Mouse (Mus musculus) left cerebral cortex, postnatal 14 days (tissue): Measurements from ENCODE around the gene Rapgef3. TPM values are rescaled to one million over a fixed set of nuclear protein-coding genes. Genes with fewer than 3 reads are reported as not detected.

Source experiments
- DNase-seq, 2 experiments: peaks; one replicate each; pipeline ENCODE4 v3.0.0; 2021 to 2022; ENCODE audit warnings: low spot score in 2 of 2, mixed read lengths in 1 of 2
- intact Hi-C: fragments of 180-260 bp; cut with DNase I; formaldehyde crosslinking; loops from one replicate; pipeline ENCODE4 v1.15.1; 2025
- total RNA-seq, 2 experiments: library from RNA; stranded (reverse); gene quantifications; 2 replicates each; pipeline ENCODE4 v1.2.3; 2021

Gene Rapgef3
- total RNA-seq, 2 experiments from 2014 or later, result 28.9 to 36.7 TPM

DNA sequence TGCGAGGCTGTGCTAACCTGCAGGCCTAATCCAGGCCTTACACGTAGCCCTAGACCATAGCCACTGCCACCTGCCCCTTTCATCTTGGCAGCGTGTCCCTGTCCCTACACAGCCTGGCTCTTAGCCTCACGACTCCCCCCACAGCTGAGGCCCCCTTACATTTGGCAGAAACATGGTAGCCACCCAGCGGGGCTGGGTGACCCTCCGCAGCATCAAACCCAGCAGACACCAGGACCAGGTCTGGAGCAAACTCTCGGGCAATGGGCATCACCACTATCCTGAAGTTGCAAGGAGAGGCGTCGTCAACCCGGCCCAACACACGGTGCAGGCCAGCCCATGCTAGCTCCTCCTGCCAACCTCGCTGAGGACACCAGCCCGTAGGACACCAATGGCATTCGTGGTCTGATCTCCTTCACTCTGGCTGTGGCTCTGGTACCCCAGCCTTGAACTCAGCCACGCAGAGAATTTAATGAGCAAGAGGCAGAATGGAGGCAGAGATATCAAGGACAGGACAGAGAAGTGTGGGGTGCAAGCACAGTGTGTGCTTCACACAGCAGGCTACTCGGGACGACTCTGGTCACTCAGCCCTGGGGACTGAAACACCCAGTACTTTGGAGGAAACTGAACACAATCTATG, 29.0 kb upstream of the Rapgef3 start:
- intact Hi-C loops, result no loop called here
- no peak for DNase-seq

DNA sequence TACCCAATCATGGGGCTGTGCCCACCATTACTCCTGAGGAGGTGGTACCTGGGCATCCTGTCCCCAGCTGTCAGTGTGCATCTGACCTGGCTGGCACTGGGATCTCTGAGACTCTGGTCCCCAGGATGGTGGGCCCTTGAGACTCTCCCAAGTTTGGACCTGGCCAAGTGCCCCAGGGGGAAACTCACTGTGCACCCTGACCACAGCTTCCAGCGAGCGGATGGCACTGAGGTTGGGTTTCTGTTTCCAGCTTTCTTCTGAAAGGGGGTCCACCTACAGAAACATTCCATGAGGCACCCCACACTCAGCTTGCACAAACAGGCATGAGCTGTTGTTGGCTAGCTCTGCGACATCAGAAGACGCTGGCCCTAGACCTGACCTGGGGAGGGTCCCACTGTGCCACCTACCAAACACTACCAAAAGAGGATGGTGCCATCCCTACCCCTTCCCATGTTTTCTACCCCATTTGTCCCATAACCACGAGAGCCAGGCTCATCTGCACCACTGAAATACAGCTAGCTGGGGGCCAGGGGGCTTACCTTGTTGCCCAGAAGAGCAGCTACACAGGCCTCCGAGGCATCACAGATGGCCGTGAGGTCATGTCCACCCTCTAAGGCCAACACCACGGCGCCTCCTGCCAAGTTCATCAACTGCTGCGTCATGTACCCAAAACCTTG, 27.9 kb upstream of the Rapgef3 start:
- intact Hi-C loops, result no loop called here
- DNase-seq, result no peak

DNA sequence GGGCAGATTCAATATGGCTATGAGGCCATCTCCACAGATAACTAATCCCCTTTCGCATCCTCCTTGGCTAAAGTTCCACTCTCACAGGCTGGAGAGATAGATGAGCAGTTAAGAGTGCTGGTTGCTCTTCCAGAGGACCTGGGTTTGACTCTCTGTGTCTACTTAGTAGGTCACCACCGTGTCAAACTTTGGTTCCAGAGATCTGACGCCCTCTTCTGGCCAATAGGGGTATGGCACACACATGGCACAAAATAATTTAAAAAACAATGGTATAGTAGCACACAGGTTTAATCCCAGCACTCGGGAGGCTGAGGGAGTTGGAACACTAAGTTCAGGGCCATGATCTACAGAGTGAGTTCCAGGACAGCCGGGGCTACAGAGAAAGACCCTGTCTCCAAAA, 26.5 kb upstream of the Rapgef3 start:
- DNase-seq, result no peak
- intact Hi-C loops, result loop anchor here (5.0 kb wide), 1 partner anchor 168 kb away; the partner anchor contains the start of gene Tmem106c

DNA sequence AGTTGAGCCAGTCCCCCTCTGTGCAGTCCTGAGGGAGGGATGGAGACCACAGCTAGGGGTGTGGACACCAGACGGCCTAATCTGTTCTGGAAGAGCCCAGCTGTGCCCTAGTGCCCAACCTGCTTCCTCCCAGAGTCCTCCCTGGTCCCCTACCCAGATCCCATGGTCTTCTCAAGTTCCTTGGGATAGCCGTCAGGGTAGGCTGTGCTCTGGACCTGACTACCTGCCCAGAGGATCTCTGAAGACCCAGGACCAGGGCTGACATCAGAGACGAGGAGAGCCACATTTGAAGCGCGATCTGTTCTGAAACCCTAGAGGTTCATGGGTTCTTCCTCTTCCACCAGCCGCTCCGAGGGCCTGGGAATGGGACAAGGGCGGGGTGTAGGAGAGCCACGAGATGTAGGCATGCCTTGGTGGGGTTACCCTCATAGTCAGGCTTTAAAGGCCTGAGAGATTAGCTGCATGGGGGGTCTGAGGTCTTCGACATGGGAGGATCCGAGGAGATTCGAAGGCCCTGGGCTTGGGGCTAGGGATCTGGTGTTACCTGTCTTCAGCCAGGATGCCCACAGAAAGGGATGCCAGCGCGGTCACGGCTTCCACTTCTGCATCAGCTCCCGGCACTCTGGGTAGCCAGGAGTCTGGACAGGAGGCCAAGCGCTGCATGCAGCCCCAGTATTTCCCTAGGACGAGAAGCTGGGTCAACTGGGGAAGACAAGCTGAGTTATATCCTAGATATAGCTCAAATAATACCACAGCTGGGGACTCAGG, 25.8 kb upstream of the Rapgef3 start:
- intact Hi-C loops, result loop anchor here (5.0 kb wide), 1 partner anchor 169 kb away; the partner anchor contains the start of gene Tmem106c
- DNase-seq, result no peak

DNA sequence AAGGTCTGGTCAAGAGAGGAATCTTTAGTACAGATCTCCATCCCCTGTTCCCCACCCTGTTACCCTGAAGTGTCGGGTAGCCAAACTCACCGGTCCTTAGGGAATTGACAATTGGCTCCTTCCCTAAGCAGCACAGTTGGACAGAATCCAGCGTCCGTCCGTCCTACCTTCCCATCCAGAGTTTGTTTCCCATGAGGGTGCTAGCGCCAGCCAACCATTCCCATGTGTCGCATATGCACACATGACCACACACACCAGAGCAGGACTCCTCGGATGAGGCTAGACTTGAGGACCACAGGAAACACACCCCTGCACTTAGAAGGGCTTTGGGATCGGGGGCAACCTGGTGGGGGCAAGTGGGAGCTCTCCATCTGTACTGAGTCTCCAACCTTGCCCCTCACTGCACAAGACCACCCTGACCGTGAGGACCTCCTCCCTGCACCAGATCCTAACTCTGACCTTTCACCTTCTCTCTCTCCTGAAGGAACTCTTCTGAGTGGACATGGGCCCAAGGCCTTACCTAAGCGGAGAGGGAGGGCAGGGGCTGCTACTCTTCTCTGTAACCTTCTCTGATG, 23.4 kb upstream of the Rapgef3 start:
- intact Hi-C loops, result loop anchor here (5.0 kb wide), 1 partner anchor 171 kb away; the partner anchor contains the start of gene Tmem106c
- DNase-seq, result no peak

DNA sequence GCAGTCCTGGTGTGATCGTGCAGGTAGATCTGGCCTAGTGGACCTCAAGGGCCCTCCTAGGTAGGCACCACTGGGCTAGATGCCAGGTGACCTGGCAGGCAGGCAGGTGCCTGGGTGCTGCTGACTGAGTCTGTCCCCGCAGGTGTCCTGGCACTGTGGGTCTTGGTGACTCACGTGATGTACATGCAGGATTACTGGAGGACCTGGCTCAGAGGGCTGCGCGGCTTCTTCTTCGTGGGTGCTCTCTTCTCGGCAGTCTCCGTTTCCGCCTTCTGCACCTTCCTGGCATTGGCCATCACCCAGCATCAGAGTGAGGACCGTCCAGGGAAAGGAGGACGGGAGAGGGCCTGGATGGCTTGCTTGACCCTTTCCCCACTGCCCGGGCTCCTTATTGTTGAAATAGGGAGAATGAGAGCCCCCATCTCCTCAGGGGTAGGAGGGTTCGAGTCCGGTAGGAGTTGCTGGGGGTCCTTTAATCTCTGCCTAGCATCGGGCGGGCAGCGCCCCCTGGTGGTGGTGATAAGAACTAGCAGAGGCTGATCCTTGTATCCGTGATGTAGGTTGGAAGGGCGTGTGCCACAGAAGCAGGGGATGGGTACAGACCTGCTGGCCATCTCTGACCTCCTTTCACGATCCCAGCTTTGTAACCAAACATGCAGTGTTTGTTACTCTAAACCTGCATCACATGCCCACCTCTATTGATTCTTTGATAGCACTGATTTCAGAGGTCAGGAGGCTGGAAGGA, 22.2 kb upstream of the Rapgef3 start:
- DNase-seq, result peak; percentile 49 to 61
- intact Hi-C loops, result loop anchor here (5.0 kb wide), 2 partner anchors 42 to 172 kb away; partner anchors contain the start of gene Tmem106c

DNA sequence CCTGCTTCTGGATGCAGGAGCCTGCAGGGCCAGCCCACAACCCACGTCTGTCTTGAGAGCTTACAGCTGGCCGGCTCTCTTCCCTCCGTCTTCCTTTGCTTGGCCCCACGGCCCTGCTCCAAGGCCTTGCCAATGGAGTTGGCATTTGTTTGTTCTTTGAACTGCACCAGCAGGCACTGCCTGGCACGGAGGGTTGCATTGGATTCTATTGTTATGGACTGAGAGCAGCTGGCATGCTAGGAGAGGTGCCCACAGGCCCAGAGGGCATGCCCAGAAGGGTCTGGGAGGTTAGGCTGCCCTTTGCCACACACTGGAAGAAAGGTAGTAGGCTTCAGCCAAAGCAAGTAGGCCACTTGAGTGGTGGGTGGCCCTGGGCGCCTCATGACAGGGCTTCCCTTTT, 21.0 kb upstream of the Rapgef3 start:
- intact Hi-C loops, result loop anchor here (5.0 kb wide), 1 partner anchor 43 kb away; no protein-coding TSS in a partner anchor
- DNase-seq, result peak; percentile 49 to 60

DNA sequence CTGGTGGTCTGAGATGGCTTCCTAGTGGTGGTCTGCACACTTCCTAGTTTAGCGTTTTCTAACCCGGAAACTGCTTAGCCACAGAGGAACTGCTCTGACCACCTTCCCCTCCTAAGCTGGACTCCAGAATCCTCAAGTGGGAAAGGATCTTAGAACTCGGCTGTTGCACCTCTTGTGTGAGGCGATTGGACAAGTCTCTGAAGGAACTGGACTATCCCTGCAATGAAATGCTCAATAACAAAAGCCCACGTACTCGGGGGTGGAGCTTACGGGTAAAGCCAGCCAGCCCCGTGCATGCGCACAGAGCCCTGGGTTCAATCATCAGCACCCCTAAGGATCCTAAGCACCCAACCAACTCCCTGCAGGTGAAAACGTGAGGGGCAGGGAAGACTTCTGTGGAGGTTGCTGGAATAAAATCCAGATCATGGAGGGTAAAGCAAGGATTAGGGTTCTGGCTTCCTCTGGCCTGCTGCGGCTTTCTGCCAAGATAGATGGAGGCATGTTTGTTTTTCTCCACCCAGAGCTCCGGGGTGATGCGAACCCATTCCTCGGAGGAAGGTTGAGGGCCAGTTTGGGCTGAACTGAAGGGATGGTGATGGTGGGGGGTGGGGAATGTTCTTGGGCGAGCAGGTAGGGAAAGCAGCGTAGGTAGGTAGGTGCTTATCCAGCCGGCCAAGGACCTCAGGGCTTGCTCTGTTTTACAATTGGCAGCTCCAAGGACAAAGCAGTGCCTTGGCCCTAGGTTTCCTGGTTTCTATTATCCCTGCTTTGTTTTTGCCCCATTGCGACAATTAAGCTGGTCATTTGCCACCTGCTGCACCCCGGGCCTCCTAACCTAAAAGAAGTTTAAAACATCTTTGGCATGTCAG, 20.3 kb upstream of the Rapgef3 start:
- DNase-seq, result no peak
- intact Hi-C loops, result loop anchor here (5.0 kb wide), 1 partner anchor 44 kb away; no protein-coding TSS in a partner anchor

DNA sequence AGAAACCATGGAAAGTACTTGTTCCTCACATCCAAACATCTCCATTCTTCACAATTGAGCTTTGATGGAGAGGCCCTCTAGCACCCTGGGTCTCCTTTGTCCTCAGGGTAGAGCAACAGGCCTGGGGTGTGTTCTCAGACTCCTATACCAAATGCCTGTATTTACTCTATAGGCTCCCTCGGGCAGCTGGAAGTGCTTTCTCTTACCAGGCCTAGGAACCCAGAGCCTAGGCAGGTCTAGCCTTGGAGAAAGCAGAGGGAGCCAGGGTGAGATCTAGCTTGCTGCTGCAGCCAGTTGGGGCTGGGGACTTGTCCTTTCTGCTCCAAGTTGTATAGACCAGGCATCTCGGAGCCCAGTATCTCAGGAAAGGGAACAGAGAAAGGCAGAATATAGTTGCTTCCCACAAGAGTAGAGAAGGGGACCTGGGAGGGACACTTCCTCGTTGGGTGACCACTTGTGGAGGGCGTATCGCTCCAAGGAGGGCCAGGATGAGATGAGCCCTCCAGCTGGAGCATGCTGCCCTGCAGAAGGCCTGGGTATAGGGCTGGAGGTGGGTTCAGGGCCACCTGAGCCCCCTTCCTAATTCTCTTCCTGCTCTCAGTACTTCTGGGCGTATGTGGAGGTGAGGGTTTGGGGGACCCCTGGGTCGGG, 19.5 kb upstream of the Rapgef3 start:
- DNase-seq, result no peak

DNA sequence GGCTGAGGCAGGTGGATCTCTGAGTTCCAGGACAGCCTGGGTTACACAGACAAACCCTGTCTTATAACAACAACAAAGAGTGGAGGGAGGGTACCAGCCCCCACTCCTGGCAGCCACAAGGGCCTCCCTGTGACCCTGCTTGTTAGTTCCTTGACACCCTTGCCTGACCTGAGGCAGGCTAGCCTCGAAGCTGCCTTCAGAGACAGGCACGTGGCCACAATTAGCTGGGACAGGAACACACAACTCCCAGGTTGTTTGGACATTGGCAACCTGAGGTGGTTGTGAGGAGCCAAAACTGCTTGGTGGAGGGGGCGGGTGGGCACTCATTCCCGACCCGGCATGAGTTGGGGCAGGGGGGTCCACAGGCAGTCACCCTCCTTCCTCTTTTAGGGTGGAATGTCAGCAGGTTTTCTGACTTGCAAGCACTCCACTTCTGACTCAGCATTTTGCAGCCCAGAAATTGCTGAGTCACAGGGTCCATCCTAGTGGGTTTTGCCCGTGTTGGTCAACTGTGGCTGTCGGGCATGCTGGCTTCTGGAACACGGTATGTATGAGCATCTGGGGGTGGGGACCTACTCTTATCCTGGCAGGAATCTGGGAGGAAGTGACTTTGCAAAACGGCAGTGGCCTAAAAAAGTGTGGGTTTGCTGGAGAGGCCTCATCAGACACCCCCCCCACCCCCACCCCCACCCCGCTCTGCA, 18.8 kb upstream of the Rapgef3 start:
- intact Hi-C loops, result loop anchor here (5.0 kb wide), 1 partner anchor 46 kb away; no protein-coding TSS in a partner anchor
- no peak for DNase-seq

More for the DNA sequence above, 19.5 kb upstream of the Rapgef3 start:
- intact Hi-C loops, result loop anchor here (5.0 kb wide), 1 partner anchor 45 kb away; no protein-coding TSS in a partner anchor

DNA sequence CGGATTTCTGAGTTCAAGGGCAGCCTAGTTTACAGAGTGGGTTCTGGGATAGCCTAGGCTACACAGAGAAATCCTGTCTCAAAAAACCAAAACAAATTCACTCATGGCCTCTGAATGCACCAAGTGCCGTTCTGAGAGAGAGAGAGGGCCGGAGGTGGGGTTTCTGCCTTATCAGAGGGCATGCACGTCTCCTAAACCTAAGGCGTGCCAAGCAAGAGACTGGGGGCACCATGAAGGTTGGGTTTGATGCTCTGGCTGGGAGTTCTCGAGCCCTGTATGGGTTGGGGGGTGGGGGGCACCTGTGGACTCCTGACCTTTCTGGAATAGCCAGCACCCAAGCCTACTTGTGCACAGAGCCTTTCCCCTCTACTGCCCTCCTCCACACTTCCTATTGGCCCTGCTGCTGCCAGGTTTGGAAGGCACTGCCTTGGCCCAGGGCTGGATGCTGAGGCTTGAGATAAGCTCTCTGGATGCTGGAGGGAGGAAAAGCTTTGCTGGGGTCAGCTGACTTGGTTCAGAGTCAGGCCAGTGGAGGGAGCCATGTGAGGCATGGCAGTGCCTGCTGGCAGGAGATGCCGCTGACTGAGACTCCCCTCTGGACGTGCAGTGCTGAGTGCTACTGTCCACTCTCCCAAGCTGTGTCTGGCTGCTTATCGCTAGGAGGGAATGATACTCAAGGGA, 18.1 kb upstream of the Rapgef3 start:
- DNase-seq, result no peak
- intact Hi-C loops, result loop anchor here (5.0 kb wide), 1 partner anchor 46 kb away; no protein-coding TSS in a partner anchor

DNA sequence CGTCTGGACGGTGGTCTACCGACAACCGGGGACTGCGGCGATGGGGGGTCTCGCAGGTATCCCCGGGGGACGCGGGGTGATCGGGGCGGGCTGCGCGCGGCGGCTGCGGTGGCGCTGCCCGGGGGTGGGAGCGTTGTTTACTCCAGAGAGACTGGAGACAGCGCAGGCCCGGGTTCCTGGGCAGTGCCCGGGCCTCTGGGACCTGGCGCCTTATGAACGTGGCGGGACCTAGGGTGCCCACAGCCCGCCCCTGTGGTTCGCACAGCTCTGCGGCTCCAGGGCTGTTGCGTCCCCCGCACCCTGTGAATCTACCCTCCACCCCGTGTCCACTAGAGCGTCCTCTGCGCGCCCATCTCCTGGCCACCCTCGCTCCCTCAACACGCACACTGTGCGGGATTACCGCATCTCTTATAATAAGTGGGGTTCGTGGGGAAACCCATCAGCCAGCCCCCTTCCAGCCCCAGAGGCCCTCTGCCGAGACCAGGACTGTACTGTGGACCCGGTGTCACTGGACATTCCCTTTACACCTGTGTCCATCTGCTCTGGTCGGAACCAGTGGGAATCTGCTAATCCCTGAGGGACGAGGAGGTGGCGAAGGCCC, 16.9 kb upstream of the Rapgef3 start:
- intact Hi-C loops, result loop anchor here (1.0 to 5.0 kb wide), 3 partner anchors 48 to 168 kb away; no protein-coding TSS in a partner anchor
- DNase-seq, result no peak

DNA sequence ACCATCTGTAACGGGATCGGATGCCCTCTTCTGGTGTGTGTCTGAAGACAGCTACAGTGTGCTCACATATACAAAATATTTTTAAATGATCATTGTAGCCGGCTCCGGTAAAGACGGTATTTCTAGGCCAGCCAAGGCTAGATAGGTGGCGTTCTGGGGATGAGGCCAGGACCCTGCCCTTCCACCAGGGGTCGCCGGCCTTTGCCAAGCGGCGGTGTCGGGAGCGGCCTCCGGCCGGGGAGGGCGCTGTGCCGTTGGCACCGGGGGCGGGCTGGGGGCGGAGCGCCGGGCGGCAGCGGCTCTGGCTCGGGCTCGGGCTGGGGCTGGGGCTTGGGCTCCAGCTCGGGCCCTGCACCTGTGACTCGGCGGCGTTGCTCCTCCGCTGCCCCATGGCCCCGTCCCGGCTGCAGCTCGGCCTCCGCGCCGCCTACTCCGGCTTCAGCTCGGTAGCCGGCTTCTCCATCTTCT, 16.4 kb upstream of the Rapgef3 start:
- intact Hi-C loops, result loop anchor here (1.0 to 5.0 kb wide), 2 partner anchors 65 to 168 kb away; no protein-coding TSS in a partner anchor

DNA sequence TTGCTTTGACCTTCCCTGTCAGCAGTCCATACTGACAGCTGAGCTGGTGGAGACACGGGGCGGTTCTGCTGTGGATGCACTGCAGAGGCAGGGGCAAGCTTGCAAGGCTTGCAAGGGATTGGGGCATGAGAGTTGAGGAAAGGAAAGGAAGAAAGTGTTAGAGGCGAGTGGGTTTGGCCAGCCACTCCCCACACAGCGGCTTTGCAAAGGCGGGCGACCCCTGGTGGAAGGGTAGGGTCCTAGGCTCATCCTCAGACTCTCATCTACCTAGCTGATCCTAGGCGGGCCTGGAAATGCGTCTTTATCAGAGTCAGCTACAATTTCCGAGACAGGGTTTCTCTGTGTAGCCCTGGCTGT, 15.0 kb upstream of the Rapgef3 start:
- peak; percentile 50 to 70 for DNase-seq
- intact Hi-C loops, result loop anchor here (5.0 kb wide), 1 partner anchor 170 kb away; no protein-coding TSS in a partner anchor

More for the DNA sequence above, 16.4 kb upstream of the Rapgef3 start:
- peak; percentile 79 to 87 for DNase-seq

DNA sequence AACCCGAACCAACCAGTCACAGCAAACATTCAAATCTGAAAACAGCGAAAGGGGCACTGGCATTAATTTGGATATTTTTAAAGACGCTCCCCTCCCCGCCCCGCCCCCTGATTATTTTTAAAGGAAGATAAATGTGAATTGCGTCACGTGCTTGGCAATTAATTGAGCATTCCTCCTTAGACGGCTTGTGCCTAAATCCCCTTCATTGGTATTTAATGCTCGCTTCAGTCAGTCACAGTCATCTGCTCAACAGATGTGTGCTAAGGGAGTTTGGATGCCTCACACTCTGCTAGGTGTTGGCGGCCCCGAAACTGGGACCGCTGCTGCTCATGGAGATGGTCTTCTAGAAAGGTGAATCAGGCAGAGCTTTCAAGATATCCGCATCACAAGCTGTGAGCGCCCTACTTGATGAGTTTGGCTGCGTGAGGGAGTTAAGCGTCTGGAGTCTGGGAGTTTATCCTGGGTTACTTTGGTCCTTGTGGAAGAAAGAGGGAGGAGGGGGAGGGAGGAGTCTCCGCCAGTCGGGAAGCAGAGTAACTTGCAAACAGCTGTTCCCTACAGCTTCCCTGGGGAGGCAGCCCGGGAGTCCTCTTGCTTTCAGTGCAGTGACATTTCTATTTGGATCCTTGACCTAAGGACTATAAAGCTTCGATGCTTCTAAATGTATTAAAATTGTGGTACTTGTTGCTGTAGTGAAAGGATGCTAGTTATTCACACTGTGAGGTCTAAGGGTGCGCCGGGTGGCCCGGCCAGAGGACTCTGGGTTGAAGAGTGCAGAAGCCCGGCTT, 14.4 kb upstream of the Rapgef3 start:
- no peak for DNase-seq
- intact Hi-C loops, result loop anchor here (5.0 kb wide), 1 partner anchor 170 kb away; no protein-coding TSS in a partner anchor
